Mouse (Mus musculus) heart, postnatal 25 days (tissue): ENCODE measurements around the gene Arl4a. TPM values are rescaled to one million over a fixed set of nuclear protein-coding genes. Genes with fewer than 3 reads are reported as not detected.
A peak's percentile ranks its signal among the peaks of the same experiment; 100 is the strongest.

ENCODE experiments used
- DNase-seq: peaks from one replicate; pipeline ENCODE4 v3.0.0; 2022; ENCODE audit warnings: low spot score
- intact Hi-C: fragments of 180-260 bp; cut with DNase I; formaldehyde crosslinking; loops from one replicate; pipeline ENCODE4 v1.15.1; 2025
- total RNA-seq, 2 experiments: library from RNA; stranded (reverse); gene quantifications; 2 replicates each; pipeline ENCODE4 v1.2.3; 2021

Arl4a gene
- total RNA-seq, 2 experiments from 2014 or later: 19.6 to 22.0 TPM

GRCm38 (mm10) chr12:40016648-40017460 lies 21.0 kb downstream of the Arl4a start:
- intact Hi-C loops: no loop called here
- DNase-seq: peak; percentile 77

GRCm38 (mm10) chr12:40016068-40016467 lies 21.8 kb downstream of the Arl4a start:
- intact Hi-C loops: no loop called here
- DNase-seq: no peak

- intact Hi-C loops: no loop called here
These were observed 28.0 kb downstream of the Arl4a start for GRCm38 (mm10) chr12:40009866-40010265.

GRCm38 (mm10) chr12:40008459-40008858 lies 29.4 kb downstream of the Arl4a start:
- DNase-seq: no peak
- intact Hi-C loops: no loop called here

More at GRCm38 (mm10) chr12:40009866-40010265, 28.0 kb downstream of the Arl4a start:
- no peak for DNase-seq

- intact Hi-C loops: no loop called here
- DNase-seq: no peak
These were observed 33.1 kb downstream of the Arl4a start for GRCm38 (mm10) chr12:40004766-40005165.

- intact Hi-C loops: no loop called here
- no peak for DNase-seq
These were observed 39.0 kb downstream of the Arl4a start for GRCm38 (mm10) chr12:39998853-39999195.

- intact Hi-C loops: no loop called here
- peak; percentile 21 for DNase-seq
These were observed 39.6 kb downstream of the Arl4a start for GRCm38 (mm10) chr12:39998070-39998852.

GRCm38 (mm10) chr12:39997651-39998050 lies 40.2 kb downstream of the Arl4a start:
- intact Hi-C loops: no loop called here
- no peak for DNase-seq

- intact Hi-C loops: no loop called here
- no peak for DNase-seq
These were observed 41.8 kb downstream of the Arl4a start for GRCm38 (mm10) chr12:39996015-39996414.

GRCm38 (mm10) chr12:39995609-39996008 lies 42.2 kb downstream of the Arl4a start:
- intact Hi-C loops: no loop called here
- DNase-seq: no peak

GRCm38 (mm10) chr12:39992767-39993302 lies 45.0 kb downstream of the Arl4a start:
- intact Hi-C loops: no loop called here

GRCm38 (mm10) chr12:39990830-39991780 lies 46.7 kb downstream of the Arl4a start:
- DNase-seq: no peak
- intact Hi-C loops: no loop called here

More at GRCm38 (mm10) chr12:39992767-39993302, 45.0 kb downstream of the Arl4a start:
- DNase-seq: no peak

- intact Hi-C loops: no loop called here
- no peak for DNase-seq
These were observed 48.7 kb downstream of the Arl4a start for GRCm38 (mm10) chr12:39989136-39989535.

GRCm38 (mm10) chr12:39987177-39987576 lies 50.6 kb downstream of the Arl4a start:
- intact Hi-C loops: no loop called here
- no peak for DNase-seq

- intact Hi-C loops: no loop called here
- no peak for DNase-seq
These were observed 52.2 kb downstream of the Arl4a start for GRCm38 (mm10) chr12:39985639-39986038.

- DNase-seq: no peak
- intact Hi-C loops: no loop called here
These were observed 58.0 kb downstream of the Arl4a start for GRCm38 (mm10) chr12:39979792-39980191.

- DNase-seq: no peak
- intact Hi-C loops: no loop called here
These were observed 58.8 kb downstream of the Arl4a start for GRCm38 (mm10) chr12:39979066-39979465.

GRCm38 (mm10) chr12:39977996-39978590 lies 59.7 kb downstream of the Arl4a start:
- no peak for DNase-seq
- intact Hi-C loops: no loop called here

GRCm38 (mm10) chr12:39976426-39976825 lies 61.4 kb downstream of the Arl4a start:
- no peak for DNase-seq
- intact Hi-C loops: no loop called here
